Comparison of ENCODE assay signal across 8 mouse cellular contexts in the genomic region with DNA sequence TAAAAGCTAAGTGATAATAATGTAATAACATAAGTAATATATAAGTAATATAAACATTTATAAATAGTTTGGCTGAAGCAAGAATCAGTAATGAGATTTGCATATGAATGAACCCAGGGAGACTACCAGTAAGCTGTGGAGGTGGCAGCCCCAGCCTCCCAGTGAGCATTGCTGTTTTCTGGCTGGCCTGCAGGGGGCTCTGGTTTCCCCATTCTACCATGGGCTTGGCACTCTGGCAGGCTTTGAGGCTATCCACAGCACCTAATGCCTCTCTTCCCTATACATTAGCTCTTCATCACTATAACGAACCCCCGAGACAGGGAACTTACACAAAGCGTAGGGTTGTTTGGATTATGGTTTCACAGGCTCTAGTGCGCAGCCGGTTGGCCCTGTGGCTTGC. TPM values are rescaled to one million over a fixed set of nuclear protein-coding genes. Genes with fewer than 3 reads are reported as not detected.
DNase-seq lines count a peak whose midpoint lies in the region; ATAC-seq and TF ChIP-seq lines count a peak whose summit lies in the region.

No protein-coding gene starts in this region.

- H3K27me3 ChIP-seq in midbrain, embryonic 13.5 days, result no peaks in the 10 kb centered on the region
- H3K27me3 ChIP-seq in midbrain, embryonic 11.5 days (ENCODE audit: control insufficient read depth, insufficient read depth, low read length), result no peaks in the 10 kb centered on the region

- peaks cover 27% of the 10 kb centered on the region for H3K4me1 ChIP-seq in midbrain, embryonic 13.5 days (replicated peaks)
- peaks cover 3% of the 10 kb centered on the region; the same call in 1 of the 2 replicates for H3K4me1 ChIP-seq in midbrain, embryonic 11.5 days (ENCODE audit: control insufficient read depth, insufficient read depth, low read length)
- no peaks in the 10 kb centered on the region for H3K4me1 ChIP-seq in bone marrow, adult 2 months (ENCODE audit: control insufficient read depth, insufficient read depth, low read length)

- peak; percentile 11 for DNase-seq in gastrocnemius, postnatal 10 days
- DNase-seq in gastrocnemius, postnatal 25 days, result no peak
- DNase-seq in midbrain, embryonic 11.5 days (ENCODE audit: low spot score, missing footprints), result no peak
- no peak for DNase-seq in spleen, adult 12 weeks (ENCODE audit: low spot score)
- DNase-seq in cerebellum, adult 11-12 months, result no peak

- TF ChIP-seq CTCF in bone marrow, adult 2 months (IDR thresholded peaks at IDR 0.05; ENCODE audit: control insufficient read depth, insufficient read depth, low read length), result 0 out of 2 replicates have a peak, but pooled peaks have one; percentile 28

- no peak overlapping the region for H3K27ac ChIP-seq in midbrain, embryonic 13.5 days
- no peak overlapping the region for H3K27ac ChIP-seq in midbrain, embryonic 11.5 days (ENCODE audit: low read depth, low read length)
- H3K27ac ChIP-seq in bone marrow, adult 2 months (ENCODE audit: control insufficient read depth, insufficient read depth, low read depth, low read length, poor library complexity), result no peak overlapping the region

- H3K4me3 ChIP-seq in midbrain, embryonic 13.5 days (replicated peaks), result no peak overlapping the region
- no peak overlapping the region for H3K4me3 ChIP-seq in midbrain, embryonic 11.5 days (ENCODE audit: low read depth, low read length)
- no peak overlapping the region for H3K4me3 ChIP-seq in bone marrow, adult 2 months (replicated peaks; ENCODE audit: control insufficient read depth, low read depth, low read length)

- no peak overlapping the region for H3K9ac ChIP-seq in midbrain, embryonic 13.5 days (replicated peaks)
- no peak overlapping the region for H3K9ac ChIP-seq in midbrain, embryonic 11.5 days (ENCODE audit: low read length)

- H3K4me2 ChIP-seq in midbrain, embryonic 13.5 days (replicated peaks), result no peak overlapping the region
- no peak overlapping the region for H3K4me2 ChIP-seq in midbrain, embryonic 11.5 days

- 67% methylated on average over 5 of the region's 5 CpGs for WGBS in midbrain, embryonic 13.5 days
- WGBS in midbrain, embryonic 11.5 days, result 65% methylated on average over 5 of the region's 5 CpGs
- 67% methylated on average over 5 of the region's 5 CpGs for WGBS in bone marrow, adult 2 months

- peak; percentile 28; the same call in 1 of the 2 replicates for ATAC-seq in midbrain, embryonic 13.5 days
- ATAC-seq in midbrain, embryonic 11.5 days (ENCODE audit: low FRiP score), result no peak
- ATAC-seq in megakaryocyte-erythroid progenitor cell, adult 5-6 weeks (replicated peaks; ENCODE audit: low FRiP score, low TSS enrichment, poor library complexity, severe bottlenecking), result 0 out of 2 replicates have a peak, but pooled peaks have one; percentile 44

- TF ChIP-seq POLR2A in bone marrow, adult 2 months (IDR thresholded peaks at IDR 0.05; ENCODE audit: borderline replicate concordance, control insufficient read depth, low read depth, low read length), result no peak

- H3K36me3 ChIP-seq in midbrain, embryonic 13.5 days, result no peaks in the 10 kb centered on the region
- no peaks in the 10 kb centered on the region for H3K36me3 ChIP-seq in midbrain, embryonic 11.5 days (ENCODE audit: control insufficient read depth, insufficient read depth, low read length)

- no peaks in the 10 kb centered on the region for H3K9me3 ChIP-seq in midbrain, embryonic 13.5 days
- H3K9me3 ChIP-seq in midbrain, embryonic 11.5 days (ENCODE audit: control insufficient read depth, low read length), result no peaks in the 10 kb centered on the region

RNA-seq across cellular contexts. Expression of a gene that starts 53.5 kb away (rescaled TPM):
- total RNA-seq in gastrocnemius, postnatal 10 days (2021), result 10 to 100 TPM; 12.8 to 14.9 TPM
- total RNA-seq in gastrocnemius, postnatal 25 days (2021), result 10 to 100 TPM; 10.7 to 10.8 TPM
- polyA plus RNA-seq in midbrain, embryonic 13.5 days (2015; fragmentation: Nextera tagmentation; extraction: Ambion mirVana), result 26.7 and 27.2 TPM in 2 replicates
- 16.7 and 19.2 TPM in 2 replicates for polyA plus RNA-seq in midbrain, embryonic 11.5 days (2014; fragmentation: Nextera tagmentation; extraction: Ambion mirVana)
- 7.8 and 12.2 TPM in 2 replicates for polyA plus RNA-seq in bone marrow, adult 2 months (2011; ENCODE audit: insufficient read depth, insufficient read length, low replicate concordance, missing spikeins)
- total RNA-seq in megakaryocyte-erythroid progenitor cell, adult 5-6 weeks (2014; fragmentation: Nextera tagmentation), result 16.1 and 24.5 TPM in 2 replicates
- 21.9 and 24.0 TPM in 2 replicates for total RNA-seq in megakaryocyte-erythroid progenitor cell, adult 5-6 weeks (2017)
